In genomic region chr9:108478638-108479156, GRCm38 (mm10) we compare ENCODE assay signal across 8 mouse cellular contexts. TPM values are rescaled to one million over a fixed set of nuclear protein-coding genes. Genes with fewer than 3 reads are reported as not detected.
DNase-seq lines count a peak whose midpoint lies in the region; ATAC-seq and TF ChIP-seq lines count a peak whose summit lies in the region.

No protein-coding gene starts in this region.

- peaks cover 4% of the 10 kb centered on the region for H3K4me1 ChIP-seq in ES-Bruce4 (ENCODE audit: control insufficient read depth, insufficient read depth, low read length)
- peaks cover 25% of the 10 kb centered on the region for H3K4me1 ChIP-seq in forebrain, embryonic 13.5 days
- H3K4me1 ChIP-seq in limb, embryonic 10.5 days, result peaks cover 30% of the 10 kb centered on the region
- H3K4me1 ChIP-seq in midbrain, embryonic 12.5 days, result peaks cover 24% of the 10 kb centered on the region

- under 1% methylated on average over 20 of the region's 20 CpGs for WGBS in forebrain, embryonic 13.5 days
- WGBS in limb, embryonic 10.5 days, result under 1% methylated on average over 20 of the region's 20 CpGs
- WGBS in midbrain, embryonic 12.5 days, result under 1% methylated on average over 20 of the region's 20 CpGs

- peak overlapping the region; percentile 50 for H3K4me3 ChIP-seq in ES-Bruce4 (ENCODE audit: low read depth, low read length)
- peak overlapping the region; percentile 44 for H3K4me3 ChIP-seq in forebrain, embryonic 13.5 days
- peak overlapping the region; percentile 60 for H3K4me3 ChIP-seq in limb, embryonic 10.5 days
- H3K4me3 ChIP-seq in midbrain, embryonic 12.5 days, result peak overlapping the region; percentile 48

- no peaks in the 10 kb centered on the region for H3K27me3 ChIP-seq in ES-Bruce4 (ENCODE audit: control insufficient read depth, insufficient read depth, low read length, poor library complexity, severe bottlenecking)
- H3K27me3 ChIP-seq in forebrain, embryonic 13.5 days, result no peaks in the 10 kb centered on the region
- H3K27me3 ChIP-seq in limb, embryonic 10.5 days (ENCODE audit: low read depth, poor library complexity, severe bottlenecking), result no peaks in the 10 kb centered on the region
- no peaks in the 10 kb centered on the region for H3K27me3 ChIP-seq in midbrain, embryonic 12.5 days

- intact Hi-C loops in heart, postnatal 36 days (cut with DNase I), result loop anchor here (1.0 kb wide), 1 partner anchor 18 kb away; the partner anchor contains the start of gene Ccdc71

- no peak for TF ChIP-seq CTCF in ES-Bruce4 (IDR thresholded peaks at IDR 0.05; ENCODE audit: low read depth, low read length)

- peak overlapping the region; percentile 64 for H3K4me2 ChIP-seq in forebrain, embryonic 13.5 days
- peak overlapping the region; percentile 68 for H3K4me2 ChIP-seq in midbrain, embryonic 12.5 days (replicated peaks)

- TF ChIP-seq POLR2A in ES-Bruce4 (IDR thresholded peaks at IDR 0.05; ENCODE audit: insufficient read depth, low read length), result no peak

- no peak for TF ChIP-seq EP300 in ES-Bruce4 (IDR thresholded peaks at IDR 0.05; ENCODE audit: insufficient read depth, low read depth, low read length)

- no peaks in the 10 kb centered on the region for H3K36me3 ChIP-seq in ES-Bruce4 (ENCODE audit: control insufficient read depth, insufficient read depth, low read length, poor library complexity, severe bottlenecking)
- H3K36me3 ChIP-seq in forebrain, embryonic 13.5 days (ENCODE audit: poor library complexity, severe bottlenecking), result peaks cover 10% of the 10 kb centered on the region; the same call in 1 of the 2 replicates
- peaks cover 29% of the 10 kb centered on the region for H3K36me3 ChIP-seq in limb, embryonic 10.5 days
- H3K36me3 ChIP-seq in midbrain, embryonic 12.5 days, result peaks cover 11% of the 10 kb centered on the region

- no peaks in the 10 kb centered on the region for H3K9me3 ChIP-seq in ES-Bruce4 (replicated peaks; ENCODE audit: control insufficient read depth, insufficient read depth, low read length, poor library complexity, severe bottlenecking)
- no peaks in the 10 kb centered on the region for H3K9me3 ChIP-seq in forebrain, embryonic 13.5 days (replicated peaks)
- no peaks in the 10 kb centered on the region for H3K9me3 ChIP-seq in limb, embryonic 10.5 days (replicated peaks)
- no peaks in the 10 kb centered on the region for H3K9me3 ChIP-seq in midbrain, embryonic 12.5 days

- ATAC-seq in forebrain, embryonic 13.5 days, result peak; percentile 71; the same call in 1 of the 2 replicates
- ATAC-seq in midbrain, embryonic 12.5 days (ENCODE audit: low FRiP score, low read depth), result peak; percentile 64

- DNase-seq in adipocyte (ENCODE audit: low spot score), result peak; percentile 61
- DNase-seq in heart, postnatal 36 days, result peak; percentile 91 to 92
- peak; percentile 89 for DNase-seq in limb, embryonic 10.5 days (ENCODE audit: low spot score)
- peak; percentile 66 for DNase-seq in urinary bladder, adult 2 months (ENCODE audit: low spot score)
- DNase-seq in cerebellum, adult 11-12 months, result no peak

- H3K9ac ChIP-seq in ES-Bruce4 (ENCODE audit: low read depth, poor library complexity, severe bottlenecking), result no peak overlapping the region
- H3K9ac ChIP-seq in forebrain, embryonic 13.5 days, result peak overlapping the region; percentile 58
- 0 out of 2 replicates have a peak overlapping the region, but pooled peaks have one; percentile 44 for H3K9ac ChIP-seq in midbrain, embryonic 12.5 days (replicated peaks)

- 0 out of 2 replicates have a peak overlapping the region, but pooled peaks have one; percentile 20 for H3K27ac ChIP-seq in ES-Bruce4 (ENCODE audit: insufficient read depth, low read length)
- peak overlapping the region; percentile 57; the same call in 1 of the 2 replicates for H3K27ac ChIP-seq in forebrain, embryonic 13.5 days
- peak overlapping the region; percentile 89 for H3K27ac ChIP-seq in limb, embryonic 10.5 days
- H3K27ac ChIP-seq in midbrain, embryonic 12.5 days (replicated peaks), result peak overlapping the region; percentile 75

RNA-seq across cellular contexts. Expression of gene Lamb2, which starts 0.8 kb away (rescaled TPM):
- polyA plus RNA-seq in ES-Bruce4 (2011; ENCODE audit: insufficient read depth, insufficient read length, low read depth, missing spikeins), result 27.4 and 39.0 TPM in 2 replicates
- 18.7 and 22.9 TPM in 2 replicates for polyA plus RNA-seq in forebrain, embryonic 13.5 days (2015; fragmentation: Nextera tagmentation; extraction: Ambion mirVana)
- 100 to 1,000 TPM; 344 to 366 TPM for total RNA-seq in heart, postnatal 36 days (2021)
- 19.7 and 31.6 TPM in 2 replicates for polyA plus RNA-seq in limb, embryonic 10.5 days (2016; fragmentation: Nextera tagmentation; extraction: Ambion mirVana)
- 42.2 and 44.0 TPM in 2 replicates for polyA plus RNA-seq in midbrain, embryonic 12.5 days (2016; fragmentation: Nextera tagmentation; extraction: Ambion mirVana)
- polyA plus RNA-seq in urinary bladder, adult 2 months (2012; rRNA removed), result 147 and 181 TPM in 2 replicates

RNA-seq across cellular contexts. Expression of gene Usp19, which starts 11.7 kb away (rescaled TPM):
- polyA plus RNA-seq in ES-Bruce4 (2011; ENCODE audit: insufficient read depth, insufficient read length, low read depth, missing spikeins), result 86.0 and 90.9 TPM in 2 replicates
- polyA plus RNA-seq in forebrain, embryonic 13.5 days (2015; fragmentation: Nextera tagmentation; extraction: Ambion mirVana), result 69.7 and 80.6 TPM in 2 replicates
- total RNA-seq in heart, postnatal 36 days (2021), result 100 to 1,000 TPM in 1 of 2 experiments, 10 to 100 TPM in 1; 99.1 to 105 TPM
- 87.2 and 107 TPM in 2 replicates for polyA plus RNA-seq in limb, embryonic 10.5 days (2016; fragmentation: Nextera tagmentation; extraction: Ambion mirVana)
- 111 and 116 TPM in 2 replicates for polyA plus RNA-seq in midbrain, embryonic 12.5 days (2016; fragmentation: Nextera tagmentation; extraction: Ambion mirVana)
- 133 and 144 TPM in 2 replicates for polyA plus RNA-seq in urinary bladder, adult 2 months (2012; rRNA removed)

RNA-seq across cellular contexts. Expression of gene Klhdc8b, which starts 17.3 kb away (rescaled TPM):
- 5.8 and 6.4 TPM in 2 replicates for polyA plus RNA-seq in ES-Bruce4 (2011; ENCODE audit: insufficient read depth, insufficient read length, low read depth, missing spikeins)
- polyA plus RNA-seq in forebrain, embryonic 13.5 days (2015; fragmentation: Nextera tagmentation; extraction: Ambion mirVana), result 54.1 and 63.9 TPM in 2 replicates
- 1 to 10 TPM; 6.8 to 8.9 TPM for total RNA-seq in heart, postnatal 36 days (2021)
- polyA plus RNA-seq in limb, embryonic 10.5 days (2016; fragmentation: Nextera tagmentation; extraction: Ambion mirVana), result 10.9 and 17.8 TPM in 2 replicates
- 60.7 and 72.1 TPM in 2 replicates for polyA plus RNA-seq in midbrain, embryonic 12.5 days (2016; fragmentation: Nextera tagmentation; extraction: Ambion mirVana)
- polyA plus RNA-seq in urinary bladder, adult 2 months (2012; rRNA removed), result 83.4 and 103 TPM in 2 replicates

RNA-seq across cellular contexts. Expression of gene Ccdc71, which starts 18.4 kb away (rescaled TPM):
- polyA plus RNA-seq in ES-Bruce4 (2011; ENCODE audit: insufficient read depth, insufficient read length, low read depth, missing spikeins), result 26.4 and 31.6 TPM in 2 replicates
- 50.1 and 53.8 TPM in 2 replicates for polyA plus RNA-seq in forebrain, embryonic 13.5 days (2015; fragmentation: Nextera tagmentation; extraction: Ambion mirVana)
- 10 to 100 TPM; 22.9 to 24.1 TPM for total RNA-seq in heart, postnatal 36 days (2021)
- polyA plus RNA-seq in limb, embryonic 10.5 days (2016; fragmentation: Nextera tagmentation; extraction: Ambion mirVana), result 62.8 and 65.8 TPM in 2 replicates
- 51.4 and 52.6 TPM in 2 replicates for polyA plus RNA-seq in midbrain, embryonic 12.5 days (2016; fragmentation: Nextera tagmentation; extraction: Ambion mirVana)
- 24.5 and 25.9 TPM in 2 replicates for polyA plus RNA-seq in urinary bladder, adult 2 months (2012; rRNA removed)

RNA-seq across cellular contexts. Expression of gene Qars, which starts 28.8 kb away (rescaled TPM):
- polyA plus RNA-seq in ES-Bruce4 (2011; ENCODE audit: insufficient read depth, insufficient read length, low read depth, missing spikeins), result 348 and 395 TPM in 2 replicates
- polyA plus RNA-seq in forebrain, embryonic 13.5 days (2015; fragmentation: Nextera tagmentation; extraction: Ambion mirVana), result 80.4 and 91.2 TPM in 2 replicates
- 10 to 100 TPM; 78.8 to 82.3 TPM for total RNA-seq in heart, postnatal 36 days (2021)
- polyA plus RNA-seq in limb, embryonic 10.5 days (2016; fragmentation: Nextera tagmentation; extraction: Ambion mirVana), result 124 and 127 TPM in 2 replicates
- 83.7 and 86.3 TPM in 2 replicates for polyA plus RNA-seq in midbrain, embryonic 12.5 days (2016; fragmentation: Nextera tagmentation; extraction: Ambion mirVana)
- 145 and 162 TPM in 2 replicates for polyA plus RNA-seq in urinary bladder, adult 2 months (2012; rRNA removed)

Comparison
In these comparisons a context has a peak if more than half of its experiments do, and no peak if none do; other contexts are left out.
1. H3K27ac ChIP-seq: peak in every context shown above with its lines; median percentile 89 in limb, embryonic 10.5 days; 75 in midbrain, embryonic 12.5 days; 57 in forebrain, embryonic 13.5 days; 20 in ES-Bruce4.